Mouse (Mus musculus): ENCODE results near the gene Topaz1. TPM values are rescaled to one million over a fixed set of nuclear protein-coding genes. Genes with fewer than 3 reads are reported as not detected.
A peak's percentile ranks its signal among the peaks of the same experiment; 100 is the strongest.

The Topaz1 gene
- polyA plus RNA-seq, 1 experiment from 2014 or later = not detected

GRCm38 (mm10) chr9:122786534-122786933, 39.4 kb downstream of the Topaz1 start:
- Histone ChIP-seq H3K9me3 (ENCODE audit: control insufficient read depth, low read length) (no peaks in the 10 kb centered on the region), H3K4me2 (ENCODE audit: low read depth, low read length) (no peak overlapping the region), H3K4me1 (ENCODE audit: control insufficient read depth, insufficient read depth, low read length) (no peaks in the 10 kb centered on the region), H3K27ac (replicated peaks; ENCODE audit: low read depth, low read length) (no peak overlapping the region), H3K4me3 (ENCODE audit: low read depth, low read length) (no peak overlapping the region), H3K27me3 (replicated peaks; ENCODE audit: control insufficient read depth, insufficient read depth, low read length) (no peaks in the 10 kb centered on the region), H3K36me3 (ENCODE audit: control insufficient read depth, insufficient read depth, low read length) (no peaks in the 10 kb centered on the region), H3K9ac (ENCODE audit: low read depth, low read length) (no peak overlapping the region)
- ATAC-seq (ENCODE audit: low read depth) (no peak), DNase-seq (ENCODE audit: low spot score) (no peak)
- WGBS = 87% methylated on average over 1 of the region's 1 CpGs

- no peaks in the 10 kb centered on the region for H3K9me3 ChIP-seq (ENCODE audit: control insufficient read depth, low read length)
- peaks cover 9% of the 10 kb centered on the region; the same call in 1 of the 2 replicates for H3K36me3 ChIP-seq (ENCODE audit: control insufficient read depth, insufficient read depth, low read length)
- H3K27ac ChIP-seq (replicated peaks; ENCODE audit: low read depth, low read length) = peak within 1 kb of the TSS; percentile 85
- ATAC-seq (ENCODE audit: low read depth) (peak; percentile 98), DNase-seq (ENCODE audit: low spot score) (peak; percentile 96)
- 8% methylated on average over 39 of the region's 42 CpGs for WGBS
- H3K4me2 ChIP-seq (ENCODE audit: low read depth, low read length) = peak within 1 kb of the TSS; percentile 88
- H3K4me3 ChIP-seq (ENCODE audit: low read depth, low read length) = peak within 1 kb of the TSS; percentile 67
- no peaks in the 10 kb centered on the region for H3K27me3 ChIP-seq (replicated peaks; ENCODE audit: control insufficient read depth, insufficient read depth, low read length)
- peaks cover 6% of the 10 kb centered on the region; the same call in 1 of the 2 replicates for H3K4me1 ChIP-seq (ENCODE audit: control insufficient read depth, insufficient read depth, low read length)
- H3K9ac ChIP-seq (ENCODE audit: low read depth, low read length) = peak within 1 kb of the TSS; percentile 86
These were observed 58.1 kb downstream of the Topaz1 start, which contains the start of gene Tcaim for GRCm38 (mm10) chr9:122805053-122805844. Gene Tcaim (plus strand): TSS chr9:122805539.

GRCm38 (mm10) chr9:122805845-122806341, 58.7 kb downstream of the Topaz1 start:
- DNase-seq (ENCODE audit: low spot score) (no peak), ATAC-seq (ENCODE audit: low read depth) (0 out of 2 replicates have a peak, but pooled peaks have one; percentile 7)
- WGBS = 10% methylated on average over 10 of the region's 10 CpGs
- Histone ChIP-seq H3K36me3 (ENCODE audit: control insufficient read depth, insufficient read depth, low read length) (peaks cover 9% of the 10 kb centered on the region; the same call in 1 of the 2 replicates), H3K4me2 (ENCODE audit: low read depth, low read length) (peak overlapping the region; percentile 88), H3K4me1 (ENCODE audit: control insufficient read depth, insufficient read depth, low read length) (peaks cover 6% of the 10 kb centered on the region; the same call in 1 of the 2 replicates), H3K4me3 (ENCODE audit: low read depth, low read length) (peak overlapping the region; percentile 67), H3K27ac (replicated peaks; ENCODE audit: low read depth, low read length) (peak overlapping the region; percentile 85), H3K9ac (ENCODE audit: low read depth, low read length) (peak overlapping the region; percentile 86), H3K9me3 (ENCODE audit: control insufficient read depth, low read length) (no peaks in the 10 kb centered on the region), H3K27me3 (replicated peaks; ENCODE audit: control insufficient read depth, insufficient read depth, low read length) (no peaks in the 10 kb centered on the region)

- Histone ChIP-seq H3K9me3 (ENCODE audit: control insufficient read depth, low read length) (no peaks in the 10 kb centered on the region), H3K4me3 (ENCODE audit: low read depth, low read length) (no peak overlapping the region), H3K4me2 (ENCODE audit: low read depth, low read length) (no peak overlapping the region), H3K36me3 (ENCODE audit: control insufficient read depth, insufficient read depth, low read length) (peaks cover 9% of the 10 kb centered on the region; the same call in 1 of the 2 replicates), H3K27me3 (replicated peaks; ENCODE audit: control insufficient read depth, insufficient read depth, low read length) (no peaks in the 10 kb centered on the region), H3K27ac (replicated peaks; ENCODE audit: low read depth, low read length) (no peak overlapping the region), H3K9ac (ENCODE audit: low read depth, low read length) (no peak overlapping the region), H3K4me1 (ENCODE audit: control insufficient read depth, insufficient read depth, low read length) (peaks cover 6% of the 10 kb centered on the region; the same call in 1 of the 2 replicates)
- DNase-seq (ENCODE audit: low spot score) (no peak), ATAC-seq (ENCODE audit: low read depth) (no peak)
- 96% methylated on average over 2 of the region's 2 CpGs for WGBS
These were observed 60.0 kb downstream of the Topaz1 start for GRCm38 (mm10) chr9:122807186-122807585.

- Histone ChIP-seq H3K4me3 (ENCODE audit: low read depth, low read length) (no peak overlapping the region), H3K27me3 (replicated peaks; ENCODE audit: control insufficient read depth, insufficient read depth, low read length) (no peaks in the 10 kb centered on the region), H3K27ac (replicated peaks; ENCODE audit: low read depth, low read length) (no peak overlapping the region), H3K4me1 (ENCODE audit: control insufficient read depth, insufficient read depth, low read length) (peaks cover 6% of the 10 kb centered on the region; the same call in 1 of the 2 replicates), H3K4me2 (ENCODE audit: low read depth, low read length) (no peak overlapping the region), H3K36me3 (ENCODE audit: control insufficient read depth, insufficient read depth, low read length) (peaks cover 16% of the 10 kb centered on the region), H3K9me3 (ENCODE audit: control insufficient read depth, low read length) (no peaks in the 10 kb centered on the region), H3K9ac (ENCODE audit: low read depth, low read length) (no peak overlapping the region)
- no peak for ATAC-seq (ENCODE audit: low read depth)
- WGBS = 87% methylated on average over 3 of the region's 3 CpGs
- DNase-seq (ENCODE audit: low spot score) = no peak
These were observed 63.1 kb downstream of the Topaz1 start for GRCm38 (mm10) chr9:122810212-122810611.

GRCm38 (mm10) chr9:122812386-122812785, 65.2 kb downstream of the Topaz1 start:
- ATAC-seq (ENCODE audit: low read depth) = no peak
- Histone ChIP-seq H3K9ac (ENCODE audit: low read depth, low read length) (no peak overlapping the region), H3K4me3 (ENCODE audit: low read depth, low read length) (no peak overlapping the region), H3K27ac (replicated peaks; ENCODE audit: low read depth, low read length) (no peak overlapping the region), H3K4me2 (ENCODE audit: low read depth, low read length) (no peak overlapping the region), H3K4me1 (ENCODE audit: control insufficient read depth, insufficient read depth, low read length) (no peaks in the 10 kb centered on the region), H3K36me3 (ENCODE audit: control insufficient read depth, insufficient read depth, low read length) (peaks cover 19% of the 10 kb centered on the region), H3K9me3 (ENCODE audit: control insufficient read depth, low read length) (no peaks in the 10 kb centered on the region), H3K27me3 (replicated peaks; ENCODE audit: control insufficient read depth, insufficient read depth, low read length) (no peaks in the 10 kb centered on the region)
- DNase-seq (ENCODE audit: low spot score) = no peak
- WGBS = 80% methylated on average over 5 of the region's 5 CpGs

GRCm38 (mm10) chr9:122814775-122815174, 67.6 kb downstream of the Topaz1 start:
- no peak overlapping the region for H3K9ac ChIP-seq (ENCODE audit: low read depth, low read length)
- H3K27me3 ChIP-seq (replicated peaks; ENCODE audit: control insufficient read depth, insufficient read depth, low read length) = no peaks in the 10 kb centered on the region
- H3K36me3 ChIP-seq (ENCODE audit: control insufficient read depth, insufficient read depth, low read length) = peaks cover 30% of the 10 kb centered on the region
- no peaks in the 10 kb centered on the region for H3K9me3 ChIP-seq (ENCODE audit: control insufficient read depth, low read length)
- no peaks in the 10 kb centered on the region for H3K4me1 ChIP-seq (ENCODE audit: control insufficient read depth, insufficient read depth, low read length)
- no peak for ATAC-seq (ENCODE audit: low read depth)
- no peak for DNase-seq (ENCODE audit: low spot score)
- H3K4me3 ChIP-seq (ENCODE audit: low read depth, low read length) = no peak overlapping the region
- H3K27ac ChIP-seq (replicated peaks; ENCODE audit: low read depth, low read length) = no peak overlapping the region
- WGBS = 98% methylated on average over 2 of the region's 2 CpGs
- H3K4me2 ChIP-seq (ENCODE audit: low read depth, low read length) = no peak overlapping the region

- ATAC-seq (ENCODE audit: low read depth) = no peak
- no peaks in the 10 kb centered on the region for H3K9me3 ChIP-seq (ENCODE audit: control insufficient read depth, low read length)
- no peak overlapping the region for H3K4me2 ChIP-seq (ENCODE audit: low read depth, low read length)
- H3K36me3 ChIP-seq (ENCODE audit: control insufficient read depth, insufficient read depth, low read length) = peaks cover 34% of the 10 kb centered on the region
- H3K4me1 ChIP-seq (ENCODE audit: control insufficient read depth, insufficient read depth, low read length) = no peaks in the 10 kb centered on the region
- H3K4me3 ChIP-seq (ENCODE audit: low read depth, low read length) = no peak overlapping the region
- 89% methylated on average over 4 of the region's 4 CpGs for WGBS
- no peak for DNase-seq (ENCODE audit: low spot score)
- H3K27ac ChIP-seq (replicated peaks; ENCODE audit: low read depth, low read length) = no peak overlapping the region
- H3K27me3 ChIP-seq (replicated peaks; ENCODE audit: control insufficient read depth, insufficient read depth, low read length) = no peaks in the 10 kb centered on the region
- H3K9ac ChIP-seq (ENCODE audit: low read depth, low read length) = no peak overlapping the region
These were observed 68.2 kb downstream of the Topaz1 start for GRCm38 (mm10) chr9:122815239-122815851.

Data from embryonic facial prominence, embryonic 14.5 days (tissue).